Mouse (Mus musculus) R1 (cell line): ENCODE measurements at regions not wholly inside any gene's neighbourhood (a gene's known extent, or its start where the extent isn't known, plus 50 kb on each side); places are given as distances from the start of the nearest gene placed in this dataset.
A peak's percentile ranks its signal among the peaks of the same experiment; 100 is the strongest.

Experiments
- DNase-seq: peaks from one replicate; pipeline ENCODE4 v3.0.0-alpha.2; 2018; ENCODE audit warnings: low read depth, low spot score

DNA sequence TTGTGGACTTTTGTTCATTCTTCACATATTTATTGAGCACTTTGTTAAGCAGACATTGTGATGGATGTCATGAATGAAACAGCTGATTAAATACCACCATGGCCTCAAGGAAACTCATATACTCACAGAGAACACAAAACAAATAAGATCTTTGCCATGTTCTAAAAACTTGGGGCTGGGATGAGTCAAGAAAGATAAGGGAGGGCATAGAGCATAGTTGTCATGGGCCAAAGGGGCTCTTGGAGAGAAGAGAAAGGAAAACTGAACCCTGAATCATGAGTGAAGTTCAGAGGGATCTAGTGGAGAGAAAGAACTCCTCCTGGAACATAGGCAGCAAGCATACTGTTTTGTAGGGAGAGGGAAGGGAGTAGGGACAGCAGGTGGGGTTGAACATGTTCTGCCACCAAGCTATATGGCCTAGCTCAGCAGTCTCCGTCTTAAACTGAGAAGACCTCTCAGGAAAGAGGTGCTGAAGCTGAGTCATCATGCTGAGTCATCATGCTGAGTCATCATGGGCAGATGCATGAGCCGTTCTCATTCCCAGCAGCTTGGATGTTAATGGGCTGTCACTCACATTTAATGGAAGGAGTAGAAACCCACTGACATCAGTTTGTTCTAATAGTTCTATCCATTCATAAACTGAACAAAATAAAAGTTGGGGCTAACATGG, 69.6 kb downstream of the Cetn3 start:
- DNase-seq = peak; percentile 52

DNA sequence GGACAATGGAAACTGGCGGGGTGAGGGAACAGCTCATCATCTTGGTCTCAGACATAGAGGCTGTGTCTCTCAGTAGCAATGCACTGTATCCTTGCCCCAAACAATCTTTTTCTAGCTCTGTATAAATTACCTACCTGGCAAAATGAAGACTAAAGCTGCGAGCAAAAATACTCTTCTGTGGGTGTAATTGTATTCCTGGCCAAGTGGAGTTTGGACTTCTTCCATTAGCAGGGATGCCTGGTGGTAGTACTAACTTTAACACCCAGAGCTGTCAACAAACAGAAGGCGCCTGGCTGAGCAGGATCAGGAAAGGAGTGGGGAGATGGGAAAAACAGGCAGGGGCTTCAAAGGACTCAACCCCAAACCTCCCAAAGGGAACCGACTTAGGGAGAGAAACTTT, 73.2 kb downstream of the Cetn3 start:
- no peak for DNase-seq

DNA sequence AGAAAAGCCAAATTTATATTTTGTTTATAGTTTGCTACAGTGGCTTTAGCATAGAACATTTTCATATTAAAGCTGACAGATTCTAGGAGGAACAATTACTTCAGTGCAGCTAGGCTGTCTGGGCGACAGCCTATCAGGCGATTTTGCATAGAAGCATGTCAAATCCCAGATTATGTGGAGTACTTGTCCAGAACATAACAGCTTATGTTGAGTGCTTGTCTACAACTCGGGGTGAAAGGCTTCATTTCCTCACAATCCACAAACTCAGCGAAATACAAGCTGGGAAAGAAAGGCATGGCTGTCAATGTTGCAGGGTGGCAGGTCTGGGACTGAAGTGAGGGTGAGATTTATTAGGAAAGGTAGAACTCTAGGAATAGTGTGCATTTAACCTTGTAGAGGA, 77.8 kb downstream of the Cetn3 start:
- no peak for DNase-seq

DNA sequence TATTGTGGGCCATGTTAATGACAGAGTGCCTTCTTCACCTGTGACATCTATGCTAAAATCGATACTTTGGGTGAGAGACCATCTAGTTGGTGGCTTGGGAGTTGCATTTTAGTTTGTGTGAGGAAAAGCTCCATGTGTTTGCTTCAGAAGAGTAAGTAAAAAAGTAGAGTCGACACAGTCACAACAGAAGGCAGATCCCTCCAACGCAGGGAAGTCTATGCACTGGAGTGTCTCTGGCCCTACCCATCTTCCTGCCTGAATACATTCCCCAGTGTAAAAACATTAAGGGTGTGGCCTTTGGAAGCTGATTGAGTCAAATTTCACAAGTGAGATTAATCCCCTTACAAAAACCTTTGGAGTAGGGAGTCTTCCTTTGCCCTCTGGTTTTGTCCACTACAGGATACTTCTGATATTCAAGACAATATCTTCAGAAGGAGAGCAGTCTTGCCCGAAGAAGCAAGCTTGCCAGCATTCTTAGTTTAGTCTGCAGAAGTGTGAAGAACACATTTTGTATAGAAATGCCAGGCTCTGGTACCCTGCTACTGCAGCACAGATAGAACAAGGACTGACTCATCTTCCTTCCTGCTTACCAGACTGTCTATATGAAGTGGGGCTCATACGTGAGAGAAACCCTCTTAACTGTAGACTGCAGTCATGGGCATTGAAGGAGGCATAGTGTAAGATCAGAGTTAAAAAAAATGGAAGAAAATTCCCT, 79.2 kb downstream of the Cetn3 start:
- DNase-seq = no peak

DNA sequence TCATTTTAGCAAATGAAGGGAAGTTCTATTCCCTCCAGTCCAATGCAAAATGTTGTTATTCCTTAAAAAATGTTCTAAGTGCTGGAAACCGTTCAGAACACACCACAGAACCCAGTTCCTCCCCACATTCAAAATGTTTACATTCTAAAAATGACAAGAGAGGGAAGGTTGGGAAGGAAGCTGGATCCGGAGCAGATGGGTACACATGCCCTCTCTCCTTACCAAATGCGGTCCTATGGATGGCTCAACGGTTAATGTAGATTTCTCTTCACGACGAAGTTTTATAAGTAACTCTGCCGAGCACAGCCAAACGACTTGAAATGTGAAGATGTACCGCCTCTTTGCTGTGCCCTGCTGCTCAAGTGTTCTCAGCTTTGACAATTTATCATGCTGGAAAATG, 88.3 kb downstream of the Cetn3 start:
- DNase-seq = no peak

DNA sequence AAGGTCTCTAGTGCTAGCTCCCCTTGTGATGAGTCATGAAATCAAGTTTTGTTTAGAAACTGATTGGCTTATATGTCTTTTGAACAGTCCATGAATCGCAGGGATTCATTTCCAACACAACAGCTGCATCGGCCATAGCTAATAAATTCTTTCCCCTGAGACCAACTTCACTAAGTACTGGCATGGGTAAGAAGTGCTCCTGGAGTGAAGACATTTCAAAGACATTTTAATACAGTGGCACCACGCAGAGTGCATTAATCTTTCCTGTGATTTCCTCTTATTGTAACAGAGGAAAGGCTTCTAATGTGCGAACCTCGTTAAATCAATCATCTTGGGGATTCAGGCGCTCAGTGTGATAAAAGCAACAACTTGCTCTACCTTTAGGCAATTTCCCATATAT, 103.0 kb downstream of the Cetn3 start:
- DNase-seq = no peak

DNA sequence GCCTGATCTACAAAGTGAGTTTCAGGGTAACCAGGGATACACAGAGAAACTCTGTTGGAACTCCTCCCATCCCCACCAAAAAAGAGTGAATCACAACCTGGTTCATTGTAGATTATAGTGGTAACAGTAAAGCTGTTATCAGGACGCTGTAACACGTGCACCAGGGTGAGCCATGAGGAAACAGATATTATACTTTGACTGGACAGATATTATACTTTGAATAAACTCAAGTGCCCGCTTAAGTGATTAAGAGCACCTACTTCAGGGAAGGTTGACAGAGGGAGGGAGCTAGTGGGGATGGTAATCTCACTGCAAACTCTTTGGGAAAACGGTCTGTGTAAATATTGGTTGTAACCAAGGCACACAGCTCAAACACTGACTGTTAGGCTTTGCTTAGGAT, 147.4 kb downstream of the Cetn3 start:
- no peak for DNase-seq

DNA sequence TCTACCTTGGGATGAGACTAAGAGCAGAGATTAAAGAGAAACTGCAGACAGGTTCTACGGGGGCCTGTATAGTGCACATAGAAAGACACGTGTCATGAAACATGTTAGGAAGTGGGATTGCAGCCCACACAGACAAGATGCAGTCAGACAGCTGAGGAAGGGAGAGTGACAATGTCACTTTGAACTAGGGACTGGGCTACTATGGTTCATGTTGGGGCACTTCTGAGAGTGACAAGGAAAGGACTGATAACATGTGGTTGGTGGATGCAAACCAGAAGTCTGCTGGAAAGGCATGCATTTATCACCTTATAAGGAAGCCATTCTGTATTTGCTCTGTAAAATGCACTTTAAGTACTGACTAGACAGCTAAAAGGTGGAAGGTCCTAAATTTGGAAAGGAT, 148.3 kb downstream of the Cetn3 start:
- DNase-seq = no peak

DNA sequence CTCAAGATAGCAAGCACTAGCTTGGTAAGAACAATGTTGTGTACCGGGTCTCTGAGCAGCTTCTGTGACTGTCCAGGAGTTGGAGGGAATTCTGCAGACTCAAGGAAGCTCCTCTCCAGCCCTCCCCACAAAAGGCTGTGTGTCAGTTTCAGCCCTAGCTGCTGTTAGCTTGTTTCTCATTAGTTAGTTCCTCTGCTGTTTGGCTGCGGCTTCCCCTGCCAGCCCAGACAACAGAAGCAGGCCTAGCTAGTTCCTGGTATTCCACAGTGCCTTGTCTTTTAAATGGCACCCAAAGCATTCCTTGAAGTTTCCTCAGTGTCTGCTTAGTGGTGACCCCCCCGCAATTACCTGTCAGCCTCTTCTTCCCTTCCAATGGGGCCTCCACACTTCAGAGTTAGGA, 154.2 kb downstream of the Cetn3 start:
- no peak for DNase-seq

DNA sequence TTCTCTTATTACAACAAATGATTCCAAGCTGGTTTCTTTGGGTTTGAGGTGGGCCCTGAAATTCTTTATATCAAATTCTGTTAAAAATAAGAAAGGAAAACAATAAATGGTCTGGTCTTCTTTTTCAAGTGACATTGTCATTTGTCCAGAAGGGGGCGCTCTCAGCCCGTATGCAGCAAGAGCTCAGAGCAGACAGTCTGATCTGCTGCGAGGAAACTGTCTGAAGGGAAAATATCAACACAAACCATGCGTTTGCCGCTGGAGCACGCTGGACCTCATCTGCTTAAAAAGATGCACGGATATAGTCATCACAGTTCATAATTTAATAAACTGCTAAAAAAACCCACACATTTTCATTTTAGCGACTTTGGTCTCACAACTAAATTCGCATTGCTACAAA, 161.2 kb downstream of the Cetn3 start:
- peak; percentile 73 for DNase-seq

DNA sequence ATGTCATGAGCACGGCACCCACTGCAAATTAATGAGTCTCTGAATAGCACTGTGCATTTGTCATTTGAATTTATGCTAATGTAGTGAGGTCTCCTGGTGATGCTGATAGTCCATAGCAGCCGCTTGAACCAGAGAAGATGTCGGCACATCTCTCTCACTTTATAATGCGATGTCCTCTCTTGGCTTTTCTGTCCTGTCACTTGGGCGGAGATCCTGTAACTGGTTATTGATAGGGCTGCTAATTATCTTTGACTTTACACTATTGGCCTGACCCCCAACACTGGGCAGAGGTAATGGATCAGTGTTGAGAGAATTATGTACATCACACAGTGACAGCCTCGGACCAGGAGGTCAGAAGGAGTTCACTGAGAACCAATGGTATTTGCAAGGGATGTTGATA, 161.6 kb downstream of the Cetn3 start:
- DNase-seq = no peak

DNA sequence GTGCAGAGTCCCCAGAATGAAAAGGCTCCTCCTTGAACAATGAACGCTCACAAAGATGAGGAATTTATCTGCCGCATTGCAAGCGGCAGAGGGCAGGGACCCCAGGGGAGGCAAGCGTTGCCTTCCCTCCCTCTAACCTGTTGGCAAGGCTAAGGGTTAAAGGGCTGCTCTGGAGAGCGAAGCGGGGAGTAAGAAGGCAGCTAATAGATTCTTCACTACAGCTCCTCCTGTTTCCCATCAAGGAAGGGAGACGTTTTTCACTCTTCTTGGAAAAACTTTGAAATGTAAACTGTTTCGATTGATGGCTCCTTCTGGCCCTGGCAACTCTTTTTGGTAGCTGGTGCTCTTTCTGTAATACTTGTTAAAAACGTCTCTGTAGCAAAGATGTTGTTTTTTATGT, 162.9 kb downstream of the Cetn3 start:
- DNase-seq = no peak

DNA sequence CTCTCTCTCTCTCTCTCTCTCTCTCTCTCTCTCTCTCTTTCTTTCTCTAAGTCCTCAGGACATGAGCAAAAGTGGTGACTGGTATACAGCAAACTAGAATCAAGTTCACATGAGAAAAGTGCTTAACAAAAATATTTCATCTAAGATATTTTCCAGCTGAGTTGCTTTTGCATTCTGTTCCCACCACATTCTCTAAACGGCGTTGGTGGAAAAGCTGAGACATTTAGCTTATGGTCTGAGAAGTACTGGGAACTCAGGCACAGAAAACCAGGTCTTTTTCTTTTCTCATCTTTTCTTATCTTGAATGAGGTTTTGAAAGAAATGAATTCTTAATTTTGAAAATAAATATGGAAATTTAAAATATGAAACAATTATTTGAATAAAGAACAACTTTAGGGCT, 182.6 kb downstream of the Cetn3 start:
- DNase-seq = no peak

DNA sequence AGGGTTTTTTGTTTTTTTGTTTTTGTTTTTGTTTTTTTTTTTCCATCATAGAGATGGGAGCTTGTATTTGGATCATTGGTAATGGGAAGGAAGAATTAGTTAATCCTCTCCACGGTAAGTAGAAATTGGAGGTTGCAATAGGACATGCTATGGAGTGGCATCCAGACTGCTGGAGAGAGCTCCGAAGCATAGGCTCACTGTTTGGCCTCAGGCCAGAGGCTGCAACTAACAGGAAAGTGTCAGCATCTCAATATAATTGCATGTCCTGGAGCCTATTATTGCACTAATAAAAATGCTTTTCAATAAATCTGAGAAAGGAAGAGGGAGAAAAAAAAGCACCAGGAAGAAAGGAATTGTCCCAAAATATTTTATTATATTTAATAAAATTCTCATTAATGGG, 193.0 kb downstream of the Cetn3 start:
- DNase-seq = no peak

DNA sequence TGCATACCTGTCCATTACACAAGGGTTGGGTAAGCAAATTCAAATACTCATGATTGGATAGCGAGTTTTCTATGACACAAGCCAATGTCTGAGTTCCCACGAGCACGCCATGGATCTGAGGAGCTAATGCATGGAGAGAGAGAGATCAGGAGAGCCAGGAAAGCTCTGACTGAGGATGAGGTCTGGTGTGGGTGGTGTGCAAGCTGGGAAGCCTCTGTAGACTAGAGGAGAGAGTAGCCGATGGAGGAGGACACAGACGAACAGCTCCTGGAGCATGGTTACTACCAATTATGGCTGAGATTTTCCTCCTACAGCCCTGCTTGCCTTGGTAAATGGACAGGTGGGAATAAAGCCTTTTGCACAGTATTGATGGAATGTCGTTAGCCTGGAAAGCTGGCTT, 195.1 kb downstream of the Cetn3 start:
- no peak for DNase-seq

DNA sequence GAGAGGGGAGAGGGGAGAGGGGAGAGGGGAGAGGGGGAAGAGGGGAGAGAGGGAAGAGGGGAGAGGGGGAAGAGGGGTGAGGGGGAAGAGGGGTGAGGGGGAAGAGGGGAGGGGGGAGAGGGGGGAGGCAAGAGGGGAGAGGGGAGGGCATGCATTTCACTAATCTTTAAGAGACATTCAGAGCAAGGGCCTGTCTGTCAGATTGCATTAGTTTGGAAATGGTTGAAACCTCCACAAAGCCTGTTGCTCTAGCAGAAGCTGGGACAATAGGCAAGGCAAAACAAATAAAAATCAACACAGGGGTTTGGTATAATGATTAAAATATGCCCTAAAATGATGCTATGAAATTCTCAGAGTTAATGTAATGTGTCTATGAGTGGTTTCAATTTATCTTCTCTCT, 196.4 kb downstream of the Cetn3 start:
- DNase-seq = no peak

DNA sequence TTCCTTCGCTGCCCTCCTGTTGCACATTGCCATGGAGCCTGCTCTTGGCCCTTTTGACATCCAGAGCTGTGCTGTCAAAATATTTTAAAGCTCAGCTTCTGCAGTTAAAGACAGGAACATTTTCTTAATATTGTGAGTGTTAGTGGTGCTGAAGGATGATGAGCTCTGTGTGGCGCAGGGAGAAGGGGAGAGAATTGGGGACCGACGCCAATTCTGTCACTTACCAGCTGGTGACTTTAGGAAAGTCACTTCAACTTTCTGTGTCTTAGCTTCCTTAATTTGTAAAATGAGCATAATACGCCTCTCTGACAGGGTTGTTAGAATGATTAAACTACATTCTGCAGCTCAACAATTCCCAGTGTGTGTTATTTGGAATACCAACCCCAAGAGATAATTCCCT, 197.2 kb downstream of the Cetn3 start:
- no peak for DNase-seq

DNA sequence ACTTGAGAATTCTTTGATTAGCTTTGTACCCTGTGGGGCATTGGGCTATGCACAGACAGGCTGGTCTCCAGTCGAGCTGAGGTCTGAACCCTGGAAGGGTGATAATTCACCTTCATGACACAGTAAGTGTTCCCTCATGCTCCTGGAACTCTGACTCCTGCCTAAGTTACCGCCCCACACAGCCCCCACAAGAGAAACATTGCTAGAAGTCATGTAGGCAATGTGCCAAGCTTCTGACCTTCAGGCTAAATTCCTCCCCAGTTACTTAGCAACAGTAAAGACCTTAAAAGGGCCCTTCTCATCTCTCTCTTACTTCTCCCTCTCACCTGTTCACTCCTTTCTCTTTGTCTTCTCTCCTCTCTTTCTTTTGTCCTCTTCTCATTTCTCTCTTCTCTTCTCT, 199.6 kb downstream of the Cetn3 start:
- peak; percentile 13 for DNase-seq

DNA sequence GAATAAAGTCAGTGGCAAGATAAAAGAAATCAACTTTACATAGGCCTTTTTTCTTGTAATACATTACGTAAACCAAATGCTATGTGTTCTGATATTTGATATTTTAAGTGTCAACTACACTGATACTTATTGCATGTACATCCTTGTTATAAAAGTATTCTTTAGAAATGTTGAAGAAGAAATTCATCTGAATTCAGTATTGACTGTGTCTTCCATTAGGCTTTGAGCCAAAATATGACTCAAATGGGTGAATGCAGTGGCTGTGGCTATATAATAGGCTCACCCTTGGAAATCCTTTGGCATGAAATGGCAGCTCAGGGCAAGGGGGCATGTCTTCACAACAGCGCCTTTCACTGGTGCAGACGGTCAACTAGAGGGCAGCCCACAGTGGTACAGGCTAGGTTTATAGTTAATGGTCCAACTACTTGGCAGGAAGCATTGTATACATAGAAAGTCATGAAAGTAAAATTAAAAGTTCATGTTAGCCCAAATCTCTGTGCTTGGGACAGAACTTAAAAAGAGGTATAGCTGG, 217.9 kb downstream of the Cetn3 start:
- no peak for DNase-seq

DNA sequence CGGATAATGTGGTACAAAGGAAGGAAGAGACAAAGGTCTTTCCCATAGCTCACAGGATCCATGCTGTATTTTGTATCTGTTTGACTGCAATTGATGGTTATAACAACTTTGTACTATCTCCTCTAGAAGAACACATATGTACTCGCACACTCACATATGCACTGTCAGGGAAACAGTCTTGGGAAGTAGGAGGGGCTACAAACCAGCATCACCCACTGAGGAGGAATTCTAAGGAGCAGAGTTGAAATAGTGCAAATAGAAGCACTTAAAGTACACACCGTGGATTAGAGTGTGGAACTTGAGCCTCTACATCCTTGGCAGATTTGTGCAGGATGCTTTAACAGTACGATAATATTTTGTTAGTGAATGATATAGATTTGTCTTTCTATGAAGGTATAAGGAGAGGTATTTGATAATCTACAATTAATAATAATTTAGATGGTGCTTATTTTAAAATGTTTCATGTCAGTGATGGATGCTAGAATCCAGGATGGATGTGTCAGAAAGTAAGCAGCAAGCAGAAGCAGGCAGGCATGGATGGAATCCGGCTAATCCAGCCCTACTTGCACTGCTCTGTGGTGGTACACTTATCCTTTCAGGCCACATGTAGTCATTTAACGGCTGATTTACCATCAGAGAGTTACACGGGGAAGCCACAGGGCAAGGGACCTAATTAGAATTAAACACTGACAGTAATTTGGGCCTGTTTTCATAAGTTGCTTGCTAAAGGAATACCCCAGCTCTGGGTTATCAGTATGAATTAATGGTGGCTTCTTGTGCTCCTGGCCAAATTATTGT, 223.3 kb downstream of the Cetn3 start:
- no peak for DNase-seq

DNA sequence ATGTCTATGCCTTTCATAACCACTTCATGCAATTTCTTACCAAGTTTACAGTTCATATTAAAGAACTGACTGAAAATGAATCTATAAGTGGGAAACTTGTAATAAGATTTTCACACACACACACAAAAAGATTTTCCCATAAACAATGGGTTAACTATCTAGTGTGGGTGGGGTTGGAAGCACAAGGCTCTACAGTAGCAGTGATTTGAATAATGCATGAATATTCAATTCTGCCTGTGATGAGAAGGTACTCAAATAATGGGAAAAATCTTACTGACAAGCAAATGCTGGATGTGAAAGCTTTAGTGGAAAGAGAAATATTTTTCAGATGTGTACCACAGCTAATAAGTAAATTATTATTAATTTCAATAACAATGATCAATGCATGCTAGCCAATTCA, 224.3 kb downstream of the Cetn3 start:
- no peak for DNase-seq

DNA sequence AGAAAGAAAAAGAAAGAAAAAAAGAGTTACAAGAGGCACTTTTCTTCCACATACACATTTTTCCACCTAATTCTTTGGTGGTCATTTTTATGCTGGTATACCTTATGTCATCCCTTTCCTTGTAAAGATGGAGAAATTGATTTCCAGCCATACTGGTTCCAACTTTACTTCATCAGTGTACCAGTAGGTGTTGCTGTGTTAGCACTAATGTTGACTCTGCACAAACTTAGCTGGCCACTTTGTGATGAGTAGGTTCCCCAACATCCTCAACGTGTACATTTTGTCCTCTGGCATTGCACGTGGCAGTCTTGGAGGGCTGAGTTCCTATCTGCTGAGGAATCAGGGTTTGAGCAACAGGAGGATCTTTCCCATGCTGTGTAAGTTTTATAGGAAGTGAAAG, 256.7 kb downstream of the Cetn3 start:
- DNase-seq = no peak
